20 mouse cellular contexts compared by ENCODE assay signal in genomic region chr8:77365990-77366389, GRCm38 (mm10).
"Had no signal": no experiment of that assay in that cellular context is flagged by ENCODE, and none has a peak within 500 bp of the region (broad histone marks: within the 10 kb centered on the region; RNA-seq: fewer than 3 reads in every experiment).

No protein-coding gene starts in this region.

- H3K27ac ChIP-seq: intestine, embryonic 15.5 days; limb, embryonic 12.5 days; limb, embryonic 15.5 days; liver, embryonic 14.5 days; macrophage; midbrain, embryonic 12.5 days; midbrain, embryonic 15.5 days; neural tube, embryonic 12.5 days; neural tube, embryonic 15.5 days; stomach, postnatal 0 days had no signal

- H3K9ac ChIP-seq: intestine, embryonic 15.5 days; limb, embryonic 12.5 days; limb, embryonic 15.5 days; liver, embryonic 14.5 days; liver, postnatal 0 days; lung, embryonic 14.5 days; midbrain, embryonic 12.5 days; midbrain, embryonic 15.5 days; neural tube, embryonic 12.5 days; neural tube, embryonic 15.5 days had no signal

- ATAC-seq: intestine, embryonic 15.5 days; liver, postnatal 0 days; lung, postnatal 0 days; midbrain, embryonic 15.5 days had no signal

- H3K27me3 ChIP-seq: intestine, embryonic 15.5 days; limb, embryonic 12.5 days; limb, embryonic 15.5 days; midbrain, embryonic 12.5 days; midbrain, embryonic 15.5 days; neural tube, embryonic 12.5 days; neural tube, embryonic 15.5 days had no signal

- H3K4me2 ChIP-seq: intestine, embryonic 15.5 days; limb, embryonic 12.5 days; limb, embryonic 15.5 days; liver, embryonic 11.5 days; lung, embryonic 14.5 days; midbrain, embryonic 12.5 days; midbrain, embryonic 15.5 days; neural tube, embryonic 12.5 days; neural tube, embryonic 15.5 days had no signal

- H3K4me1 ChIP-seq: intestine, embryonic 15.5 days; midbrain, embryonic 15.5 days had no signal

- H3K9me3 ChIP-seq: intestine, embryonic 15.5 days; limb, embryonic 12.5 days; limb, embryonic 15.5 days; midbrain, embryonic 12.5 days; midbrain, embryonic 15.5 days; neural tube, embryonic 12.5 days; neural tube, embryonic 15.5 days had no signal

- H3K36me3 ChIP-seq: intestine, embryonic 15.5 days; limb, embryonic 15.5 days; midbrain, embryonic 12.5 days; midbrain, embryonic 15.5 days; neural tube, embryonic 12.5 days; neural tube, embryonic 15.5 days had no signal

- DNase-seq: left cerebral cortex, postnatal 4 days; liver, postnatal 0 days; lung, embryonic 14.5 days; right cerebral cortex, adult 18-20 months; right cerebral cortex, postnatal 14 days; right cerebral cortex, postnatal 4 days; thymus, adult 2 months; thymus, postnatal 25 days had no signal

- H3K4me3 ChIP-seq: intestine, embryonic 15.5 days; limb, embryonic 12.5 days; limb, embryonic 15.5 days; midbrain, embryonic 12.5 days; midbrain, embryonic 15.5 days; neural tube, embryonic 12.5 days; neural tube, embryonic 15.5 days had no signal
